34 mouse cellular contexts compared by ENCODE assay signal in genomic region chr12:110733254-110733653, GRCm38 (mm10). TPM values are rescaled to one million over a fixed set of nuclear protein-coding genes. Genes with fewer than 3 reads are reported as not detected.
"Had no signal": no experiment of that assay in that cellular context is flagged by ENCODE, and none has a peak within 500 bp of the region (broad histone marks: within the 10 kb centered on the region; RNA-seq: fewer than 3 reads in every experiment).

No protein-coding gene starts in this region.

RNA-seq across cellular contexts. Expression of gene 1700001K19Rik, which starts 50.8 kb away (rescaled TPM):
- total RNA-seq: left cerebral cortex, adult 8-10 months; left cerebral cortex, postnatal 10 days; left cerebral cortex, postnatal 14 days; left cerebral cortex, postnatal 25 days; left cerebral cortex, postnatal 36 days; left cerebral cortex, postnatal 4 days; megakaryocyte progenitor cell, adult 5-6 weeks; megakaryocyte, adult 5-6 weeks; megakaryocyte-erythroid progenitor cell, adult 5-6 weeks; midbrain, postnatal 0 days; monocyte, adult 5-6 weeks had no signal
- polyA plus RNA-seq: limb, embryonic 10.5 days; limb, embryonic 12.5 days; limb, embryonic 13.5 days; liver, embryonic 11.5 days; liver, embryonic 12.5 days; liver, embryonic 13.5 days; liver, embryonic 14.5 days; liver, embryonic 15.5 days; liver, embryonic 16.5 days; liver, postnatal 0 days; lung, adult 2 months; lung, embryonic 14.5 days; lung, embryonic 15.5 days; lung, embryonic 16.5 days; lung, postnatal 0 days; macrophage; midbrain, embryonic 10.5 days; midbrain, embryonic 12.5 days; midbrain, embryonic 14.5 days; midbrain, embryonic 15.5 days; midbrain, embryonic 16.5 days; midbrain, postnatal 0 days; neural tube, embryonic 11.5 days; neural tube, embryonic 12.5 days had no signal
